Mouse (Mus musculus) G1E (cell line): Measurements from ENCODE around the gene Lrrc36. TPM values are rescaled to one million over a fixed set of nuclear protein-coding genes. Genes with fewer than 3 reads are reported as not detected.

Experiments used
- ATAC-seq: 2 replicates; pipeline ENCODE4 v1.8.0; 2016; ENCODE audit warnings: mild to moderate bottlenecking; ENCODE audit not compliant: insufficient number of reproducible peaks, poor library complexity, low FRiP score, severe bottlenecking; ENCODE audit errors: extremely low read depth
- DNase-seq: peaks from one replicate; pipeline ENCODE4 v3.0.0; 2012; ENCODE audit warnings: low spot score
- H3K27me3 ChIP-seq: 2 replicates; pipeline ENCODE4 v1.6.1; 2012; ENCODE audit warnings: mild to moderate bottlenecking, low read length, inconsistent platforms; ENCODE audit not compliant: insufficient read depth
- H3K36me3 ChIP-seq: replicated peaks from 2 replicates; pipeline ENCODE3; 2012; ENCODE audit warnings: mild to moderate bottlenecking, inconsistent platforms
- H3K4me1 ChIP-seq: 2 replicates; pipeline ENCODE4 v1.6.1; 2012; ENCODE audit warnings: low read depth, low read length, inconsistent platforms, mixed read lengths; ENCODE audit not compliant: insufficient read depth
- H3K4me3 ChIP-seq: 2 replicates; pipeline ENCODE4 v1.5.1; 2012; ENCODE audit warnings: low read depth, mild to moderate bottlenecking, inconsistent platforms, low read length, moderate library complexity, mixed read lengths
- H3K9me3 ChIP-seq: replicated peaks from 2 replicates; pipeline ENCODE4 v1.6.1; 2012; ENCODE audit warnings: inconsistent platforms
- CTCF ChIP-seq: IDR thresholded peaks from 2 replicates; pipeline ENCODE4 v1.5.1; 2012; ENCODE audit warnings: low read depth, low read length, inconsistent platforms, mixed read lengths
- GATA1 ChIP-seq: IDR thresholded peaks from 2 replicates; pipeline ENCODE4 v1.6.1; 2012; ENCODE audit warnings: borderline replicate concordance, low read length, inconsistent platforms, mixed read lengths
- GATA2 ChIP-seq: IDR thresholded peaks from 2 replicates; pipeline ENCODE4 v1.6.1; 2012; ENCODE audit warnings: low read depth, low read length, inconsistent platforms, borderline replicate concordance
- POLR2AphosphoS5 ChIP-seq: IDR thresholded peaks from 2 replicates; pipeline ENCODE4 v1.6.1; 2012; ENCODE audit warnings: low read depth, low read length, inconsistent platforms; ENCODE audit not compliant: insufficient replicate concordance
- TAL1 ChIP-seq: conservative IDR thresholded peaks from 2 replicates; pipeline ENCODE4 v1.6.1; 2012; ENCODE audit warnings: low read depth, low read length, inconsistent platforms, mixed read lengths
- polyA plus RNA-seq: library from polyadenylated mRNA; stranded (reverse); fragments of >175 nt; gene quantifications from 2 replicates; pipeline ENCODE4 v1.2.3, GENCODE M21; 2012
- total RNA-seq, 2 experiments: library from RNA; stranded (forward) in 1 of 2; stranded (reverse) in 1 of 2; fragments of 200-1000 nt in 1 of 2; fragments of >200 nt in 1 of 2; fragmentation: Nextera tagmentation in 1 of 2; gene quantifications; 2 replicates each; pipeline ENCODE4 v1.2.3; 2014 to 2017

The Lrrc36 gene
- total and polyA plus RNA-seq, 3 experiments = not detected

DNA sequence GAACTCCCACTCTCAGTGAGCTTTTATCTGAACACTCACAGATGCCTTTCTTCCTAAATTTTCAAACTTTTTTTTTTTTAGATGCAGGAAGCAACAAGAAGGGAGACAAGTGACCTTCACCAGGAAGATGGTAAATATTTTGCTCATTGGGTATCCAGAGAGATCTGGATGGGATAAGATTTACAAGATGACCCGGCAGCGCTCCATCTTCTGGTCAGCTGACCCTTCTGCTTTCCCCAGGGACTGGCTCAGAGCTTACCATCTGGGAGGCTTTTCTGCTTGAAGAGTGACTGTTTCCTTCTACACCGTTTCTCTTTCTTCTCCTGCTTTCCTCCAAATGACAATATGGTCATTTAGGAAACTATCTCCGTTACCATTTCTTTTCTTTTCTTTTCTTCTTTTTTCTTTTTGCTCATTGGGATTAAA lies 32.8 kb downstream of the Lrrc36 start:
- H3K4me1 ChIP-seq = no peaks in the 10 kb centered on the region
- DNase-seq (no peak), ATAC-seq (no peak)
- TF ChIP-seq GATA1 = no peak
- TF ChIP-seq GATA2 = no peak
- no peak for TF ChIP-seq CTCF
- no peak for TF ChIP-seq POLR2AphosphoS5
- TF ChIP-seq TAL1 = no peak
- no peaks in the 10 kb centered on the region for H3K36me3 ChIP-seq
- H3K27me3 ChIP-seq = peaks cover 12% of the 10 kb centered on the region; the same call in 1 of the 2 replicates
- no peaks in the 10 kb centered on the region for H3K9me3 ChIP-seq
- no peak overlapping the region for H3K4me3 ChIP-seq

- TF ChIP-seq GATA2 = no peak
- TF ChIP-seq TAL1 = no peak
- no peak for TF ChIP-seq GATA1
- no peak for TF ChIP-seq POLR2AphosphoS5
- TF ChIP-seq CTCF = no peak
- peaks cover 14% of the 10 kb centered on the region; the same call in 1 of the 2 replicates for H3K27me3 ChIP-seq
- no peaks in the 10 kb centered on the region for H3K9me3 ChIP-seq
- DNase-seq (no peak), ATAC-seq (no peak)
- H3K36me3 ChIP-seq = no peaks in the 10 kb centered on the region
- H3K4me1 ChIP-seq = no peaks in the 10 kb centered on the region
- no peak overlapping the region for H3K4me3 ChIP-seq
These were observed 34.8 kb downstream of the Lrrc36 start for GRCm38 (mm10) chr8:105448188-105448587.

DNA sequence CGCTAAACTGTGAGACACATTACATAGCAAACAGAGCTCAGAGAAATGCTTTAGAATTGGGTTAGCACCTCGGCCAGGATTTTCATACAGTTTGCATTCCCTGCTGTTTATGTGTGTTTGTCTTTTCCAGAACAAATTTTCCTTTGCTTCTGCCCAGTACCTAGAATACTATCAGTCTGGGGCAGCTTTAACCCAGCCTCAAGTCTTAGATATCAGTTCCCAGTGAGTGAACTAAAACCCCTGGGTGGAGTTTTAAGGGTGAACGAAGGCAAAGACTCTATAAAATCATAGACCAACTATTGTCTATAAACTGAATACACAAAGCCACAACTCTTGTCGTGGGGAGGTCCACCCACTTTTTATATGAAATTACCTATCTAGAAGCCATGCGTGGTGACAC lies 35.2 kb downstream of the Lrrc36 start:
- Histone ChIP-seq H3K4me3 (no peak overlapping the region), H3K4me1 (no peaks in the 10 kb centered on the region), H3K36me3 (no peaks in the 10 kb centered on the region), H3K27me3 (peaks cover 14% of the 10 kb centered on the region; the same call in 1 of the 2 replicates), H3K9me3 (no peaks in the 10 kb centered on the region)
- DNase-seq (no peak), ATAC-seq (no peak)
- TF ChIP-seq GATA2 = no peak
- no peak for TF ChIP-seq GATA1
- no peak for TF ChIP-seq POLR2AphosphoS5
- TF ChIP-seq TAL1 = no peak
- TF ChIP-seq CTCF = no peak

GRCm38 (mm10) chr8:105450977-105451376 lies 37.6 kb downstream of the Lrrc36 start:
- Histone ChIP-seq H3K27me3 (peaks cover 13% of the 10 kb centered on the region; the same call in 1 of the 2 replicates), H3K4me1 (no peaks in the 10 kb centered on the region), H3K4me3 (no peak overlapping the region), H3K9me3 (no peaks in the 10 kb centered on the region), H3K36me3 (no peaks in the 10 kb centered on the region)
- TF ChIP-seq GATA2 (no peak), GATA1 (no peak), CTCF (no peak), TAL1 (no peak), POLR2AphosphoS5 (no peak)
- DNase-seq = no peak
- no peak for ATAC-seq

DNA sequence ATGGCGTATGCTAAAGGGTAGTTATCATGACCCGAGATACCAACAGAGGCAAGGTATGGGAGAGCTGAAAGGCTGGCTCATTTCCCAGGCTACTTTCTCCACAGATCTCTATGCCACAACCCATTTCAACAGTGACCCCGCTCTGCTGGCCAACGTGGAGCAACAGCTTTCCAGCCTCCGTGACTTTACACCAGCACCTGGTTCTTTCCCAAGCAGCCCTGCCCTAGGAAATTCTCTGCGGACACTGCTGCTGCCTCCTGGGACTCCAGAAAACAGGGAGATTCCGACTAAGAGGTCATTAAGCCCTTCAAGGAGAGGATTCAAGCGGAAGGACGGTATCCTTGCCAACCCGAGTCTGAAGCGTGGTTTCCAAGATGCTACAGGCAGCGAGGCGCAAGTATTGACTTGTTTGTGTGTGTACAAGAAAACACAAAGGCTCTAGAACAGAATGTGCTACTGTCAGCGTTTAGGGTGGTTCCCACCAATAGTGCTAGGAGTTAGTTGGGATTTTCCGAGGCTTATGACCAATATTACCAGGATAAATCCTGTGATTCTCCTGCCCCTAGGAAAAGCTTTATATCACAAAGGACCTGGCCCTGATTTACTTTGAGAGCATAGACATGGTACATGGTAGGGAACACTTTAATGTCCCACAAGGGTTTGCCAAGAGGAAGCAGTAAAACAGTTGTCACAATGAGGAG lies 38.7 kb downstream of the Lrrc36 start:
- H3K4me3 ChIP-seq = no peak overlapping the region
- no peak for ATAC-seq
- H3K36me3 ChIP-seq = no peaks in the 10 kb centered on the region
- no peaks in the 10 kb centered on the region for H3K4me1 ChIP-seq
- no peaks in the 10 kb centered on the region for H3K9me3 ChIP-seq
- no peak for TF ChIP-seq CTCF
- no peak for TF ChIP-seq POLR2AphosphoS5
- no peak for TF ChIP-seq GATA1
- TF ChIP-seq GATA2 = no peak
- DNase-seq = no peak
- H3K27me3 ChIP-seq = peaks cover 13% of the 10 kb centered on the region; the same call in 1 of the 2 replicates

DNA sequence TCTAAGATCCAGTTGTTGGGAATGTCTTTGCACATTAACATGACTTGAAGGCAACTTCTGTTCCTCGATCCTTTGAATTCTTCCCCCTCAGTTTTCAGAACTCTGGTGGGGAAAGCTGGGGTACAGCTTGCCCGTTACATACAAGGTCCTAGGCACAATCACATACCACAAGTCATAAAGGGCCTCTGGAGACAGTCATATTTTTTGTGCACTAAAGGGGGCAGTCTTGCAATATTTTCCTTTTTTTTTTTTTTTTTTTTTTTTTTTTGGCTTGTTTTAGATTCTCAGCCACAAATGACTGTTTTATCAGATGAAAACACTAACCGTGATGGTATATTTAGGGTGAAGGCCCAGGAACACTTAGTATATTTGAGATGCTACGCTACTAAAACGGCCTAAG lies 39.9 kb downstream of the Lrrc36 start:
- Histone ChIP-seq H3K4me1 (no peaks in the 10 kb centered on the region), H3K36me3 (no peaks in the 10 kb centered on the region), H3K9me3 (no peaks in the 10 kb centered on the region), H3K4me3 (no peak overlapping the region), H3K27me3 (peaks cover 11% of the 10 kb centered on the region; the same call in 1 of the 2 replicates)
- no peak for ATAC-seq
- TF ChIP-seq GATA2 = no peak
- no peak for TF ChIP-seq GATA1
- TF ChIP-seq POLR2AphosphoS5 = no peak
- no peak for TF ChIP-seq TAL1
- TF ChIP-seq CTCF = no peak
- no peak for DNase-seq

GRCm38 (mm10) chr8:105454088-105454487 lies 40.7 kb downstream of the Lrrc36 start:
- no peak for DNase-seq
- no peak for ATAC-seq
- TF ChIP-seq CTCF = no peak
- no peaks in the 10 kb centered on the region for H3K4me1 ChIP-seq
- H3K4me3 ChIP-seq = no peak overlapping the region
- H3K27me3 ChIP-seq = peaks cover 9% of the 10 kb centered on the region; the same call in 1 of the 2 replicates
- H3K9me3 ChIP-seq = no peaks in the 10 kb centered on the region
- H3K36me3 ChIP-seq = no peaks in the 10 kb centered on the region
